Mouse (Mus musculus) ES-E14 (cell line): ENCODE results near the gene Glrx3. TPM values are rescaled to one million over a fixed set of nuclear protein-coding genes. Genes with fewer than 3 reads are reported as not detected.
A peak's percentile ranks its signal among the peaks of the same experiment; 100 is the strongest.

ENCODE experiments used
- DNase-seq: peaks from one replicate; pipeline ENCODE4 v3.0.0-alpha.2; 2013; ENCODE audit warnings: low read depth, low spot score
- H3K27ac ChIP-seq: 2 replicates; pipeline ENCODE4 v1.5.1; 2012; ENCODE audit warnings: low read depth, mild to moderate bottlenecking, low read length, moderate library complexity, mixed read lengths; ENCODE audit not compliant: poor library complexity, insufficient read depth, severe bottlenecking
- H3K36me3 ChIP-seq: 2 replicates; pipeline ENCODE4 v1.6.1; 2012; ENCODE audit warnings: mild to moderate bottlenecking, low read length, moderate library complexity, mixed read lengths; ENCODE audit not compliant: control insufficient read depth, poor library complexity, insufficient read depth, severe bottlenecking
- H3K4me1 ChIP-seq, 2 experiments: fragments of 150-350 bp in 1 of 2; sonication (generic) in 1 of 2; 2 replicates each; pipeline ENCODE4 v1.6.1; 2012; ENCODE audit warnings: low read length in 2 of 2, mild to moderate bottlenecking in 1 of 2, mixed read lengths in 1 of 2; ENCODE audit not compliant: control insufficient read depth in 2 of 2, insufficient read depth in 2 of 2, poor library complexity in 1 of 2
- H3K4me3 ChIP-seq, 2 experiments: fragments of 150-350 bp in 1 of 2; sonication (generic) in 1 of 2; 2 replicates each; pipeline ENCODE4 v1.5.1; 2012; ENCODE audit warnings: low read length in 2 of 2, low read depth in 1 of 2, mild to moderate bottlenecking in 1 of 2, mixed read lengths in 1 of 2; ENCODE audit not compliant: insufficient read depth in 1 of 2, poor library complexity in 1 of 2, severe bottlenecking in 1 of 2
- H3K9ac ChIP-seq: 2 replicates; pipeline ENCODE4 v1.6.1; 2012; ENCODE audit warnings: low read depth, mild to moderate bottlenecking, low read length, mixed read lengths; ENCODE audit not compliant: poor library complexity, insufficient read depth, severe bottlenecking
- H3K9me3 ChIP-seq: fragments of 150-350 bp; sonication (generic); 2 replicates; pipeline ENCODE4 v1.6.1; 2012; ENCODE audit warnings: low read depth, mild to moderate bottlenecking, low read length; ENCODE audit not compliant: control insufficient read depth, insufficient read depth
- CHD2 ChIP-seq: IDR thresholded peaks from 2 replicates; pipeline ENCODE4 v1.6.1; 2014; ENCODE audit warnings: mild to moderate bottlenecking, low read depth, low read length, inconsistent platforms
- HCFC1 ChIP-seq: IDR thresholded peaks from 2 replicates; pipeline ENCODE4 v1.6.1; 2012; ENCODE audit warnings: low read length, inconsistent platforms, borderline replicate concordance; ENCODE audit not compliant: insufficient read depth
- MAFK ChIP-seq: IDR thresholded peaks from 2 replicates; pipeline ENCODE4 v1.6.1; 2014; ENCODE audit warnings: mild to moderate bottlenecking, low read depth, low read length, inconsistent platforms; ENCODE audit not compliant: insufficient read depth
- ZC3H11A ChIP-seq: IDR thresholded peaks from 2 replicates; pipeline ENCODE4 v1.6.1; 2012; ENCODE audit warnings: low read depth, mild to moderate bottlenecking, inconsistent platforms, low read length, borderline replicate concordance
- ZNF384 ChIP-seq: IDR thresholded peaks from 2 replicates; pipeline ENCODE4 v1.6.1; 2012; ENCODE audit warnings: low read depth, low read length, inconsistent platforms
- in situ Hi-C, 2 experiments: fragments of 600-800 bp; cut with MboI; formaldehyde crosslinking; loops; one replicate each; pipeline ENCODE4 v1.15.1; 2025; ENCODE audit warnings: low sequenced_read_pairs in 2 of 2, inconsistent platforms in 1 of 2; ENCODE audit not compliant: unreplicated experiment in 2 of 2
- total RNA-seq: library from RNA; depleted of rRNA; stranded (reverse); fragments of 300-350 nt; gene quantifications from 2 replicates; pipeline ENCODE4 v1.2.3, GENCODE M21; 2012

Glrx3 gene
- total RNA-seq, 1 experiment = 189 TPM

DNA sequence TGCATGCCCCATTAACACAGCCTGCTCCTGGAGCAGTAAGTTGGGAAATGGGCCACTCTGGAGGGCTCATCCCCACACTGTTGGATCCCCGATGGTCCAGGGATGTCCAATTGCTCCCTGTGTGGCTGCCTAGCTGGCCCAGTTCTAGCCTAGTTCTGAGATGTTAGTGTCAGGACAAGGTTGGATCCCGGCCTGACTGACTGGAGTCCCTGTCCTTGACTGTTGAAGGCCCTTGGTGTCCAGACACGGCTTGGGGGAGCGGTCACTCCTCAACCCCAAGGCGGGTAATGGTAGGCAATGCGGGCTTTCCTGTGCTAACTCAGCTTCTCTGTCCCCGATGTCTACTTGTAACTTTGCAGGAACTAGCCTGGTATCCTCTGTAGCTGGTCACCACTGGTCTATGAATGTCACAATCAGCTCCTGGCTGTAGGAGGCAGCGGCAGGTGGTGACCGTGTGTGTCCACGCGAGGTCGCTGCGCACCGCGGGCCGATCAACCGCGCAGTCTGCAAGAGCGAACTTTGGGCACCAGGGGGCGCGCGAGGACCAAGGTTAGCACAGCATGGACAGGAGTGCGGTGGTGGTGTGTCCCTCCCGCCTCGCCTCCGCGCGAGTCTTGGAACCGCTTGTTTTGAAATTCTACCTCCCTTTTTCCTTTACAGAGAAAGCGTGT lies 40.7 kb downstream of the Glrx3 start:
- Histone ChIP-seq H3K9ac (no peak overlapping the region), H3K27ac (no peak overlapping the region), H3K4me3 (peak overlapping the region in 1 of 2 experiments; percentile 38; a peak in 1 of 4 replicates), H3K9me3 (no peaks in the 10 kb centered on the region), H3K4me1 (0 out of 4 replicates have a peak, but pooled peaks cover 0 to 3% of the 10 kb centered on the region in 2 experiments), H3K36me3 (no peaks in the 10 kb centered on the region)
- 0 out of 2 replicates have a peak, but pooled peaks have one; percentile 42 for TF ChIP-seq ZNF384
- TF ChIP-seq ZC3H11A = peak; percentile 99
- TF ChIP-seq CHD2 = no peak
- TF ChIP-seq HCFC1 = 0 out of 2 replicates have a peak, but pooled peaks have one; percentile 59
- peak; percentile 82 for DNase-seq
- in situ Hi-C loops = loop anchor here (25.0 kb wide), 2 partner anchors 309 to 1359 kb away; partner anchors contain the start of genes Mapk1ip1 (in 1 of the 2) and Ppp2r2d (in 1 of the 2)

DNA sequence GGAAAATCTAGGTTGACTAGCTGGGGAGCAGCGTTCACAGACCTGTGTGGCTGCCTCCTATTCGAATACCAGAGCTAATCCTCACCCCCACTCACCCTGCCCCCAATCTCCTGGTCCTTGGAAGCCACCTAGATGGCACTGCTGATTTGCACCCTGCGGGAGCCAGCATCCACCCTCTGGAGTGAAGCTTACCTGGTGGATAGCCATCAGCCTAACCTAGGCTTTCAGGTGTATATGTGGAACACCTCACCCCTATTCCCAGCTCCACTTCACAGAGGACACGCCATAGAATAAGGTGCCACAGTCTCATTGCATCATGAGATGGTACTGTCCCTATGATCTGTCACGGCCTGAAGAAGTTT lies 41.2 kb downstream of the Glrx3 start:
- DNase-seq = no peak
- peak overlapping the region in 1 of 2 experiments; percentile 38; a peak in 1 of 4 replicates for H3K4me3 ChIP-seq
- no peak overlapping the region for H3K27ac ChIP-seq
- 0 out of 4 replicates have a peak, but pooled peaks cover 0 to 3% of the 10 kb centered on the region in 2 experiments for H3K4me1 ChIP-seq
- H3K36me3 ChIP-seq = no peaks in the 10 kb centered on the region
- no peak for TF ChIP-seq HCFC1
- no peak for TF ChIP-seq ZC3H11A
- TF ChIP-seq ZNF384 = no peak
- no peak for TF ChIP-seq CHD2
- no peak for TF ChIP-seq MAFK
- H3K9me3 ChIP-seq = no peaks in the 10 kb centered on the region
- no peak overlapping the region for H3K9ac ChIP-seq
- in situ Hi-C loops = loop anchor here (25.0 kb wide), 2 partner anchors 309 to 1359 kb away; partner anchors contain the start of genes Mapk1ip1 (in 1 of the 2) and Ppp2r2d (in 1 of the 2)

- no peak for DNase-seq
- TF ChIP-seq ZC3H11A (no peak), MAFK (no peak), CHD2 (no peak), ZNF384 (no peak), HCFC1 (no peak)
- Histone ChIP-seq H3K9me3 (no peaks in the 10 kb centered on the region), H3K4me3 (no peak overlapping the region), H3K9ac (no peak overlapping the region), H3K4me1 (0 out of 4 replicates have a peak, but pooled peaks cover 0 to 3% of the 10 kb centered on the region in 2 experiments), H3K27ac (no peak overlapping the region), H3K36me3 (no peaks in the 10 kb centered on the region)
- in situ Hi-C loops = loop anchor here (25.0 kb wide), 2 partner anchors 306 to 1356 kb away; partner anchors contain the start of genes Mapk1ip1 (in 1 of the 2) and Ppp2r2d (in 1 of the 2)
These were observed 43.4 kb downstream of the Glrx3 start for GRCm38 (mm10) chr7:137480839-137481238.

GRCm38 (mm10) chr7:137483987-137484386 lies 46.6 kb downstream of the Glrx3 start:
- H3K9ac ChIP-seq = no peak overlapping the region
- H3K4me3 ChIP-seq = no peak overlapping the region
- no peaks in the 10 kb centered on the region for H3K4me1 ChIP-seq
- H3K36me3 ChIP-seq = no peaks in the 10 kb centered on the region
- H3K9me3 ChIP-seq = no peaks in the 10 kb centered on the region
- no peak overlapping the region for H3K27ac ChIP-seq
- TF ChIP-seq CHD2 (no peak), ZNF384 (no peak), MAFK (no peak), HCFC1 (no peak), ZC3H11A (no peak)
- DNase-seq = no peak
- in situ Hi-C loops = loop anchor here (25.0 kb wide), 2 partner anchors 303 to 1353 kb away; partner anchors contain the start of genes Mapk1ip1 (in 1 of the 2) and Ppp2r2d (in 1 of the 2)
